Mouse (Mus musculus) adrenal gland, adult (tissue): ENCODE results near the gene Zfp335.

Experiments used
- DNase-seq, 2 experiments: peaks; one replicate each; pipeline ENCODE4 v3.0.0; 2022 to 2023; ENCODE audit warnings: low spot score in 1 of 2; ENCODE audit not compliant: inconsistent age in 2 of 2

The Zfp335 gene

DNA sequence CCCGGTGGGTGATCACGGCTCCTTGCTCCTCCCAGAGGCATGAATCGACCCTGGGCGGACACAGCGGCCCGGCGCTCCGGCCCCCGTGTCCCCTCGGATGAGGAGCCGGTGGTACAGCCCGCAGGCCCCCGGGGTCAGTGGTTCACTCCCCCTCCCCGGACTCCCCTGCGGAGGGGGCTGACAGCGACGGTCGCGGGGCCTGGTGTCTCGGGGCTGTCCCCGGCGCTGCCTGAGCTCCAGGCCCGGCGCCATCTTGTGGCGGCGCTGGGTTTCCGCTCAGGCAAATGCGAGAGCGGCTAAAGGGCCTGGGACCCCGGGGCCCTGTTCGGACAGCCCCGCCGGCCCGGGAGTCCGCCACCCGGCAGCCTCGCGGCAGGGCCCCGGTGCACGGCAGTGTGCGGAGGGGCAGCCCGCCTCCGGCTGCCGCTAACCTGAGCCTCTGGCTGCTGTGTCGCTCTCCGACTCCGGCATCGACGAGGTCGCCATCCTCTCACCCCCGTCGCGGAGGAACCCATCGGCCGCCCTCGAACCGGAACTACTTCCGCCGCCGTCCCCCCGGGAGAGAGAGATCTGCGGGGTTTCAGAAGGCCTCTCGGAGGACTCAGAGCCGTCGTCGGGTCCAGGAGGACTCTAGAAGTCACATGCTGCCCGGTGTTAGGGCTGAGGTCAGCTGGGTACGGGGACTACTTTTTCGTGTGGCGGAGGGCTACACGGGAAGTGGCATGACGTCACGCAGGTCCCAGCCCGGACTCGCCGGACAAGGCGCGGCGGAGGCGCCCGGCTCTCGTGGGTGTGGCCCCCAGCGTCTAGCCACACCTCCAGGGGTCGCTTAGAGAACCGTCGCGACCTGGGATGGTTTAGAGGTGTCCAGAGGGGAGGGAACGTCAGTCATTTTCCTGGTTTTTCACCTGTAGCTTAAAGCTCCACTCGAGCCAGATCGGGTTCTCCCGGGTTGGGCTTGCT is at the start of gene Zfp335:
TSS of gene Zfp335 (minus strand) at position 672 of the 963 bp plus-strand sequence.
- peak; percentile 96 to 99 for DNase-seq

DNA sequence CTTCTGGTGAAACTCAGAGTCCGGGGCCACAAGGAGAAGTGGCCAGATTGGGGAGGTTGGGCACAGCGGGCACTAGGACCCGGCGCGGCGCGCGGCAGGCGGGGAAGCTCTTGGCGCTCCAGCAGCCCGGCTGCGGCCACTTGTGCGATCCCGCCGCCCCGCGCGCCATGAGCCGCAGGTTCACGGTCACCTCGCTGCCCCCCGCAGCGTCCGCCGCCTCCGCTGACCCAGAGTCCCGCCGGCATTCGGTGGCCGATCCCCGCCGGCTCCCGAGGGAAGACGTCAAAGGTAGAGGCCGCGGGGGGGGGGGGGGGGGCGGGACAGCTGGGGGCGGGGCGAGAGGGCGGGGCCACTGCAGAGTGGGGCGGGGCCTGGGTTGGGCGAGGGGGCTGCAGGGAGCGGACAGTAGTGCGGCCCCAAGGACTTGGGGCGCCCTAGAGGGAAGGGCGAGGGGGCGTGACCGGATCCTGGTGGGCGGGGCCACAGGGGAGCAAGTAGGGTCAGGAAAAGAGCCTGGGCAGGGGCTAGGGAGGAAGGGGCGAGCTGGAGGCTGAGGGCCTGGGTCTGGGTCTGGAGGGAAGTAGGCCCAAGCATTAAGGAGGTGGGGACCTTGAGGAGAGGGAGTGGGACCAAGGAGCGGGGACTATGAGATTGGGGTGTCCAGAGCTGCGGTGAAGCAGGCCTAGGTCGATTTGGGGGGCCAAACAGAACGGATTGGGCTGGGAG is 49.3 kb upstream of the Zfp335 start, which contains the start of gene Slc12a5:
TSS of gene Slc12a5 (plus strand) at position 87 of the 726 bp plus-strand sequence.
- DNase-seq: peak; percentile 75 to 89

DNA sequence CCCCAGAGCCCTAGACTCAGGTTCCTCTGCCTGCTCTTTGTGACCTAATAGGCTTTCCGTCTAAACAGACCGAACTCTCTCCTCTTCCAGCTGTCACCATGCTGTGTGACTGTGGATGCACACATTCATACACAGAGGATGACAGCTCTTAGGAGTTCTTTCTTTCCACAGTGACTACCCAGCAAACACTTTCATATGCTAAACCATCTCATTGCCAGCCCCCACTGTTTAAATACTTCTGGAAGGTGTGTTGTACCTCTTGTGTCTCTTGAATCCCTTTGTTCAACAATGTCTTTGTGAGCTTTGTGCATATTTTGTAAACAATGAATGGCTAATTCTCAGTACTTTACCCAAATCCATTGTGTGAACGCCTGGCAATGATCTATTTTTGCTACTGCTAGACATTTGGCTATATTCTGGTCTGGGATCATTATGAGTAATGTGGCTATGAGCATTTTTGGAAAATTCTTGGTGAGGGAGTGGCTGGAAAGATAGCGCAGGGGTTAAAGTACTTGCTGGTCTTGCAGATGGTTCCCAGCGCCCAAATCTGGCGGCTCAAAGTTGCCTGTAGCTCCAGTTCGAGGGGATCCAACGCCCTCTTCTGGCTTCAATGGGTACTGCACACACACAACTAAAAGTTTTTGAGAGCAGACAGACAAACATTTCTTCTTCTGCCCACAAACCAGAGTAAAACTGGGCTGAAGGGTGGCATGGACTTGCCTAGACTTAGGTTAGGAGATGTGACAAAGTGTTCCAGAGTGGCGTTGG is 46.2 kb upstream of the Zfp335 start:
- peak in 1 of 2 experiments; percentile 22 for DNase-seq

DNA sequence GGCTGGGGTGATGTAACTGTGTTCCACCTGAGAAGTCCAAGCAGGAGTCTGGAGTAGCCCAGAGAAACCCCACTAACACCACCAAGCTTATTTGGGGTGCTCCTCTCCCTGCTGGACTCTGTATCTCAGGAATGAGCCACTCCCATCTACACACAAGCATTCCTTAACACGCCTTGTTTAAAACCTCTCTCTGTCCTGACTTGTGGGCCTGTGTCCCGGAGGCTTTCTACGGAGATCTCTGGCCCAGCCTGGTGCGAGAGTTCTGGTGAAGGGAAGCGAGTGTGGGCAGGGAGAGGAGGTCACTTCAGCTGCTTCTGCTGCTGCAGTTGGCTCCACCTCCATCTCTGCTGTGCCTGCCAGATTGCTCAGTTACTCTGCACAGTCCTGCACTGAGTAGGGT is 44.6 kb upstream of the Zfp335 start:
- DNase-seq: no peak

DNA sequence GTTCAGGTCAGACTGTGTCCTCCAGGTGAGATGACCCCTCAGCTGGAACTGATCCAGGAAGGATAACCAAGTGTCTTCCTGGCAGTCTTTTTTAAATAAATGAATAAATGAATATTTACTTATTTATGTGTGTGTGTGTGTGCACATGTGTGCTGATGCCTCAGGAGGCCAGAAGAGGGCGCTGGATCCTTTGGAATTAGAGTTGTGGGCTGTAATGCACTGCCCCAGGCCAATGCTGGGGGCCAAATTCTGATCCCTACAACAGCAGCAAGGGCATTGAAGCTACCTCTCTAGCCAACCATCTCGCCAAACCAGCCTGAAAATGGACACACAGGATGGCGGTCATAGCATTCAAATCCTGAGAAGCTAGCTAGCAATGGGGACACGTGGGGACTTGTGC is 44.2 kb upstream of the Zfp335 start:
- DNase-seq: no peak

DNA sequence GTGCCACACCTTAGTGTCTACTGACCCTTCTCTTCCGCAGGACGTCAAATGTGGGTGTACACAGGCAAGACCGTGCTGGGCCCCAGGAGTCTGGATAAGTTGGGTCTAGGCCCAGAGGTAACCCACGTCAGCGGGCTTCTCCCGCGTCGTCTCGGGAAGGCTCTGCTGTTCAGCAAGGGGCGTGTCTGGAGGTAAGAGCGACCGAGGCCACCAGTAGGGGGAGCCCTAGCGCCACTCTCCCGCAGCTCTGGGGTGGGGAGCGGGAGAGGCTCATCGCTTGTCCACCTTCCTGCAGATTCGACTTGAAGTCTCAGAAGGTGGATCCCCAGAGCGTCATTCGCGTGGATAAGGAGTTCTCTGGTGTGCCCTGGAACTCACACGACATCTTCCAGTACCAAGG is 41.7 kb upstream of the Zfp335 start:
- DNase-seq: peak; percentile 81 to 93

DNA sequence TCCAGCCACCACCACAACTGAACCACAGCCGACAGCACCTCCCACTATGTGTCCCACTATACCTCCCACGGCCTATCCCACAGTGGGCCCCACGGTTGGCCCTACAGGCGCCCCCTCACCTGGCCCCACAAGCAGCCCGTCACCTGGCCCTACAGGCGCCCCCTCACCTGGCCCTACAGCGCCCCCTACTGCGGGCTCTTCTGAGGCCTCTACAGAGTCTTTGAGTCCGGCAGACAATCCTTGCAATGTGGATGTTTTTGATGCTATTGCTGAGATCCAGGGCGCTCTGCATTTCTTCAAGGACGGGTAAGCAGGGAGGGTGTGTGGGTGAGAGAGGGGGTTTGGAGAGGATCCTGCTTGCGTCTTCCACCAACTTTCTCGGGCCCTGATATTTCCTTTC is 40.9 kb upstream of the Zfp335 start:
- no peak for DNase-seq

DNA sequence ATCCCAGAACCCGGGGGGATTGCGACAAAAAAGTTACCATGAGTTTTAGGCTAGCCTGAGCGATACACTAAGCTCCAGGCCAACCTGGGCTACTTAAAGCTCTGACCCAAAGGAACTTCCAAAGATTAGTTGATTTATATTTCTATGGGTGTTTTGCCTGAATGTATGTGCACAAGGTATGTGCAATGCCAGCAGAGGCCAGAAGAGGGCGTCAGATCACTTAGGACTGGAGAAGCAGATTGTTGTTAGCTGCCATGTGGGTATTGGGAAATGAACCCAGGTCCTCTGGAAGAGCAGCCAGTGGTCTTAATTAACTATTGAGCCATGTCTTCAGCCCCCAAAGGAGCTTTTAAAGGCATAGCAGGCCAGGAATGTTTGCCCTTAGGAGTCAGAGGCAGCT is 40.2 kb upstream of the Zfp335 start:
- no peak for DNase-seq

DNA sequence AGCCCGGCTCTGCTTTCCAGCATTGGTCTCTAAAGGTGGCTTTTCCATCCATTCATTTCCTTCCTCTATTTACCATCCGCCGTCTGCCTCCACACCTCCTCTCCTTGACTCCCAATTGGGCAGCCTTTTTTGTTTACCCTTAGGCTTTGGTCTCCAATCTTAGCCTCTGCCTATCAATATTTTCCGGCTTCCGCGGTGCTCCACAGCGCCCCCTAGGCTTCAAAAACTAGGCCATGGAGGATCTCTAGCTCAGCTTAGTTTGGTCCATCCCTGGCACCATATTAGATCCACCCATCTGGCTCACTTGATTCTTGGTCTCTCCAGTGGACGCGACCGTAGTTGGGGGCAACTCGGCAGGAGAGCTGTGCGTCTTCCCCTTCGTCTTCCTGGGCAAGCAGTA is 38.9 kb upstream of the Zfp335 start:
- DNase-seq: peak in 1 of 2 experiments; percentile 48

DNA sequence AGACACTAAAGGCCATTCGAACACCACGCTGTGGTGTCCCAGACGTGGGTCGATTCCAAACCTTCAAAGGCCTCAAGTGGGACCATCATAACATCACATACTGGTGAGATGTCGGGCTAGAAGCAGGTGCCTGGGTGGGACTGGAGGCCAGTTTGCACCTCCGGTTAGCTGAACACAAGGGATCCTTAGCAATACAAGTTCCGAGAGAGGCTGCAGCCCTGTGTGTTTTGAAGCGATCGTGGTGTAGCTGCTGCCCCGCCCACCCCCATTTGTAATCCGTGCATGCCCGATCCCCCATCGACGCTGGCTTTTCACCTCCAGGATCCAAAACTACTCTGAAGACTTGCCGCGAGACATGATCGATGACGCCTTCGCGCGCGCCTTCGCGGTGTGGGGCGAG is 37.4 kb upstream of the Zfp335 start:
- DNase-seq: no peak

DNA sequence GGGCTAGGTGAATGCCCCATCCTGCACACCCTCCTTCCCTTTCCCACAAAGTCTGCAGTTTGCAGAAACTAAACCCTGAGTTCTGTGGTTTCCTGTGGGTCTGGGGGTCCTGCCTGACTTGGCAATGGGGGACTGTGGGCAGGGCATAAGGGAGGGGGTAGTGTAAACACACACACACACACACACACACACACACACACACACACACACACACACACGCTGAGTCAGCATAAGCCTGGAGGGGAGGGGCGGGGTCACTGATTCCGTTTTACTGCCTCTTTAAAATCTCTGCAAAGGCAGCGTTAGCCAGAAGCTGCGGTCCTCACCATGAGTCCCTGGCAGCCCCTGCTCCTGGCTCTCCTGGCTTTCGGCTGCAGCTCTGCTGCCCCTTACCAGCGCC is 36.4 kb upstream of the Zfp335 start:
- DNase-seq: no peak

DNA sequence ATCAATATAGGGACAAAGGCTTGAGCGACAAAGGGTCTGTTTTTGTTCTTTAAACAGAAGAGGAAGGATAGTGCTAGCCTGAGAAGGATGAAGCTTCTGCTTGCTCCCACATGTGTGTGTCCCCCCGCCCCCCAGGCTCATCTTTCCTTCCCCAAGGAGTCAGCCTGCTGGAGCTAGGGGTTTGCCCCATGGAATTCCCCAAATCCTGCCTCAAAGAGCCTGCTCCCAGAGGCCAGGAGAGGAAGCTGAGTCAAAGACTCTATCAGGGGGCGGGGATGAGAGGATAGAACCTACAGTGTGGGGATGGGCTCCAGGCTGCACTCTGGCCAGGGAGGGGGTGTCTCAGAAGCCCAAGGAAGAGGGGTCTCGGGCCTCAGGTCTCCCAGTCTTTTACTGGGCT is 35.9 kb upstream of the Zfp335 start:
- DNase-seq: no peak

DNA sequence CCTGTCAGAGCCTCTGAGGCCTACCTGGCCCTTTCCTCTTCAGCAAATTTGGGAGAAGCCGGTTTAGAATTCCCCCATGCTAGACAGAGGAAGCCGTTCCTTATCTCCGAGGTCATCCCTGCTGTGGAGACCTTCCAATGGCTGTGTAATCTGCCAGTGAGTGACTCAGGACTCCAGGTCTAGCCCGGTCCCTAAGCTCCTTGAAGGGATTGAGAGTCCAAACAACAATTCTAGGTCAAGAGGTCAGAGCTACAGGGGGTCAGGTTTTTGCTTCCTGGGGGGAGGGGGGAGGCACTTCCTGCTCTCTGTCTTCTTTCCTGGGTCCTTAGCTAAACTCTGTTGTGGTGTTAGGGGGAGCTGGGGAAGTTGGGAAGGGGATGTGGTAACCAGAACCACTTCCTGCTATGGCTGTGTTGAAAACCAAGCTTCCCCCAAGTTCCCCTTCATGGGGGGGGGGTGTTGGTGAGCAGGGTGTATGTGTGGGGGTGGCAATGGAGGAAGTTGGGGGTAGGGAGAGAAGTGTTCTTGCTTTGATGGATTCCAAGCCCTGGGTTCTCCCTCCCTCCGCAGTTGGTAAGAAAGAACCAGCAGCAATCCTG is 31.2 kb upstream of the Zfp335 start:
- DNase-seq: peak in 1 of 2 experiments; percentile 81

DNA sequence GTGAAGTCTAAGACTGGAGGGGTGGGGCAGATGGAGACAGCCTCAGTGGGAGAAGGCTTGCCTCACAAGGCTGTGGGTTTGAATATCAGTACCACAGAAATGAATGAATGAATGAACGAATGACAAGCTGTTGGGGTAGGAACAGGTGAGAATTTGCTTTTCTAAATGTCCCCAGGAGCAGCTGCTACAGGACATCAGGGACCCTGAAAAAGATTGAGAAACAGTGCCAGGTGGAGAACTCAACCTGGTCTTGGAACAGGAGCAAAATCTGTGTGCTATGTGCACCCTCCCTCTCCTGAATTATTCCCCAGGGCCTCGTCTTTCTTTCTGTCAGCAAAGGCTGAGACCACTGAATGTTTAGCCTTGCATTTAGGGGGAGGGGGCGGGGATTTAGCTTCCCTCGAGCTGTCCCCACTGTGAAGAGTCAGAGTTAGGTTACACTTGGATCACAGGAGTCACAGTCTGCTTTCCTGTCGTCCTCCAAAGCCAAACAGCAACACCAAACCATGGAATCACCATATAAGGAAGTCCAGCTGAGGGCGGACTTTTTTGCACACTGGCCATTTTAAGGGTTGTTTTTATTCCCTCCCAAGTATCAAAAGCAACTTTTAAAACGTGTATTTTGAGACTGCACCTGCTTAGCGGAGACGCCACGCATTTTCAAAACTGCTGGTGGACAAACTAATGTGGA is 28.7 kb upstream of the Zfp335 start, which contains the start of gene Mmp9:
TSS of gene Mmp9 (plus strand) at position 641 of the 691 bp plus-strand sequence.
- no peak for DNase-seq

DNA sequence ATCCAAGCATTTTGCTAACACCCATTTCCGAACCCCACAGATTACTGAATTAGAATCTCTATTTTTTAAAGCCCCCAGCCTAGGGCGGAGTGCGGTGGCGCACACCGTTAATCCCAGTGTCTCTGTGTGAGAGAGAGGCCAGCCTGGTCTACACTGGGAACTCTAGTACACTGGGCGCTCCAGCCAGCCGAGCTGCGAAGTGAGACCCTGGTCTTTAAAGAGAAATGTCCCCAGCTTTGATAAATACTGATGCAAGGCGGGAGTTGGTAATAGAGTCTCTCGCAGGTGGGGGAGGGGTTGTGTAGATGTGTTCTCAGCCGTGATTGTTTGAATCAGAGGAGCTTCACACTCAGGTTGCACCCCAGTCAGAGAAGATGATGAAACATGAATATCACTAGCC is 27.5 kb upstream of the Zfp335 start:
- no peak for DNase-seq

DNA sequence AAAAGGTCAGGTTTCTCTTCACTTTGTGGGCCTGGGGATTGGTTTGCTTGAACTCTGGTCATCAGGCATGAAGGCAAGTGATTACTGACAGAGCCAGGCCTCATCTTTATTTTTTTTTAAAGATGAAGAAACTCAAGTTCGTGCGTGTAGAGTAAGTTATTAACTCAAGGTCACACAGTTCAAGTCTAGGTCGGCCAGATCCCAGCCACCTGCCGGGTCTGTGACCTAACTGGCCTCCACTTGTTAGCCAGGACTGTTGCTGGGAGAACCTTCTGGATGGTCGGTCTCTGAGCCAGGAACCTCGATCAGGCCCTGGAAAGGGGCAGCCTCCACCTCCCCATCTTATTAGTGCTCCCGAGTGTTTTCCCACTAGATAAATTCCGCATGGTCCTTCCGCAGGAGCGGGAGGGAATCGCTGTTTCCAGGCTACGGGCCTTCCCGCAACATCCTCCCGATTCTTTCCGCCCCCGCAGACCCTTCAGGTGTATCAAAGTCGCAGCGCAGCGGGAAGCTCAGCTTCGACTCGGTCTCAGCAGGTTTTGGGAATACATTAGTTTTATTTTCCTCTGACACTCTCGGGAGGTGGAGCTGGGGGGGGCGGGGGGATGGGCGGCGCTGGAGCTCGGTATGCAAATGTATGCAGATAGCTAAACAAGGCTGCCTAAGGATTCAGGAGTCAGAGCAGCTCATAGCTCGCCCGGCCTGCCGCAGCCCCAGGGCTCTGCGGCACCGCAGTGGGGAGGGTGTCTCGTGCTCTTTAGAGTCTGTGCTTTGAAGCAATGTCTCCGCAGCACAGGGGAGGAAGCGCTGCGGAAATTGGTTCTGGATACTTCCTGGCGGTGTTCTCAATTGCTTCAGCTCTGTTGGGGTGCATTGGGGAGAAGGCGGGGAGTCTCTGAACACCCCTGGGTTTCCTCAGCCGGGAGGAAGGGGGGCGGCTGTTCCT is 26.9 kb upstream of the Zfp335 start:
- DNase-seq: peak; percentile 49 to 67

DNA sequence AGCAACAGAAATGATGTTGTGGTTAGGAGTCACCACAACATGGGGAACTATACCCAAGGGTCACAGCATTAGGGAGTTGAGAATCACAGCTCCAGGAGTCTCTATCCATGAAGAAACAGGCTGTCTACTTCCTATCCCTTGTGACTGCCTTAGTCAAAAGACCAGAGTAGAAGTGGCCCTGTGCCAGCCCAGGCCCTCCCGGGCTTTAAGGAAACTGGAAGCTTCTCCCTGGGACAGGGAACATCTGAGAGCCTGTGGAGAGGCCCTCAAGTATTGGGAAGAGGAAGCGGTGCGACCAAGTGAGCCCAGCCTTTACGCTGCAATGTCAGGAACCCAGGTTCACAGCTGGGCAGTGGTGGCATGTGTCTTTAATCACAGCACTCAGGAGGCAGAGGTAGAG is 24.4 kb upstream of the Zfp335 start:
- no peak for DNase-seq

DNA sequence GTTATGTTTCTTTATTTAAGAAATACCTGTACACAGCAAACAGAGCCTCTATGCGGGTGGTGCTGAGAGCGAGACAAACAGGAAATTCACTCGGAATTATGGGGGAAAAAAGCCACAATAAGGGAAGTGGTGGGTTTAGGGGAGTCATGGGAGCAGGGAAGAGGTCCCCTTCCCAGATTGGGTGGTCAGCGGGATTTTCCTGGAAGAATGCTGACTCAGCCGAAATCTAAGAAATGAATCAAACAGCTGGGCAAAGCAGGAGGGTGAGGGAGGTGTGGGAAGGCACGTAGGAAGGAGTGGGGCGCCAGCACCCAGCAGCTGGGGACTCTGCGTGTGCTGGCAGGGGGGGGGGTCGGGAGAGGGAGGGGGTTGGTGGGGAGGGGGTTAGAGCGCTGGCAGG is 22.0 kb upstream of the Zfp335 start:
- no peak for DNase-seq
